Mouse (Mus musculus) heart, adult 18-20 months (tissue): ENCODE measurements around the gene Cmya5. TPM values are rescaled to one million over a fixed set of nuclear protein-coding genes. Genes with fewer than 3 reads are reported as not detected.
"Not testable (repeated sequence)": the region's sequence is repeated elsewhere in the genome, so short reads cannot be mapped to it uniquely, and the experiment has no call there.

Experiments
- DNase-seq, 2 experiments: peaks; one replicate each; pipeline ENCODE4 v3.0.0; 2021 to 2022; ENCODE audit warnings: mixed read lengths in 1 of 2
- total RNA-seq, 2 experiments: library from RNA; stranded (reverse); gene quantifications; 2 replicates each; pipeline ENCODE4 v1.2.3; 2021

Cmya5 gene
- total RNA-seq, 2 experiments from 2014 or later: 336 to 366 TPM

DNA sequence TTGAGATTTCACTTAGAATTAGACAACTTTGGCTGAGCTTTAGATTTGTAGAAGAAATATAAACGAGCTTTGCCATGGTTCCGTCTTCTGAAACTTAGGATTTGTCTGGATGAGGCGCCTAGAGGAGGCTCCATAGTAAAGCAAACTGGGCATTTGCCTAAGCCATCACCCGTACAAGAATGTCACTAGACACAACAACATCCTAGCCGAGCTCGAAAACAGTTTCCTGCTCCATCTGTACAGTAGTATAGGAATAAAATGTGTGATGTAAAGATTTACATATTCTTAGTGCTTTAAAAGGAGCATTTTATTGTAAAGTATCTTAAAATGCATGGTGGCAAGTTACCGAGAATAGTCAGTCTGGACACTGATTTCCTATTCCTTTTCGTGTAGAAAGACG lies 22.2 kb downstream of the Cmya5 start:
- no peak for DNase-seq

DNA sequence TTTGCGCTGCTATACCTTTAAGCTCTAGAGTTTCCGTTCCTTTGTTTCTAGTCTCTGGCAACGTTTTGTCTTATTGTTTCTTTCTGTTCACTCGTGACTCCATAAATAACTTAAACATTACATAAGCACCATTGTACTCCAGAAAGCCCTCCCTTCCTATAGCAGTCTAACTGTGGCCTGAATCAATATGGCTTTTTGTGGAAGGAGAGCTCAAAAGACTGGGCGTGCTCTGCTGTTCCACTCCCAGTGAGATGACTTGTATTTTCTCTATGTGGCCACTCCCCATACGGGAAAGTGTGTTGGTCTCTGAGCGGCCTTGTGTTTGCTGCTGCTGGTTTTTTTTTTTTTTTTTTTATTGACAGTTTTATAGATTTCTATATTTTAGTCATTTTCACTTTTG lies 27.3 kb downstream of the Cmya5 start:
- no peak for DNase-seq

DNA sequence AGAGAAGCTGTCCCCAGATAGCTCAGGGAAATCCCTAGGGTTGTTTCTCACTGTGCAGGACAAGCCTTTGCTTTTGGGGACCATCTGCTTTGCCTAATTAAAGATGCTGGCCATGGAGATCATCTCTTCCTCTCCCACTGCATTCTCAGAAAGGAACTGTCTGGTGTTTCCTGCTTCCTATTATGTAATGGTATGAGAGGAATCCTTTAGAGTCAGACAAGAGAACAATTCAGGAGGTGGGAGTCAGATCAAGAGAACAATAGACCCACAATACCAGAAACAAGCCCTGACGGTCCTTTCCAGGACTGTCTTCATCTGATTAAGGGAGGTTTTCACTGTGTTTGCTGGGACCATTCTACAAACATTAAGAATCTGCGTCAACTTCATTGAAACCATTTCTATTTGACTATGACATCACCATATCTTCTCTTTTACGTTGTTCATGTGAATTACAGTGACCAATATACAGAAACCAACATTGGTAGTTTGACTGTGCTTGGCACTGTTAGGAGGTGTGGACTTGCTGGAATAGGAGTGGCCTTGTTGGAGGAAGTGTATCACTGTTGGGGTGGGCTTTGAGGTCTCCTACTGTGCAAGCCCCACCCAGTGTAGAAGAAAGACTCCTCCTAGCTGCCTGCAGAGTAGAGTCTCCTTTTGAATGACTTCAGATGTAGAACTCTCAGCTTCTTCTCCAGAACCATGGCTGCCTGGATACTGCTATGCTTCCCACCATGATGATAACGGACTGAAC lies 42.0 kb downstream of the Cmya5 start:
- no peak for DNase-seq

GRCm38 (mm10) chr13:93098596-93098995 lies 45.9 kb downstream of the Cmya5 start:
- no peak for DNase-seq

- DNase-seq: no peak
Measured at GRCm38 (mm10) chr13:93096643-93097042, 47.9 kb downstream of the Cmya5 start.

GRCm38 (mm10) chr13:93095097-93095791 lies 49.3 kb downstream of the Cmya5 start:
- DNase-seq: no peak

DNA sequence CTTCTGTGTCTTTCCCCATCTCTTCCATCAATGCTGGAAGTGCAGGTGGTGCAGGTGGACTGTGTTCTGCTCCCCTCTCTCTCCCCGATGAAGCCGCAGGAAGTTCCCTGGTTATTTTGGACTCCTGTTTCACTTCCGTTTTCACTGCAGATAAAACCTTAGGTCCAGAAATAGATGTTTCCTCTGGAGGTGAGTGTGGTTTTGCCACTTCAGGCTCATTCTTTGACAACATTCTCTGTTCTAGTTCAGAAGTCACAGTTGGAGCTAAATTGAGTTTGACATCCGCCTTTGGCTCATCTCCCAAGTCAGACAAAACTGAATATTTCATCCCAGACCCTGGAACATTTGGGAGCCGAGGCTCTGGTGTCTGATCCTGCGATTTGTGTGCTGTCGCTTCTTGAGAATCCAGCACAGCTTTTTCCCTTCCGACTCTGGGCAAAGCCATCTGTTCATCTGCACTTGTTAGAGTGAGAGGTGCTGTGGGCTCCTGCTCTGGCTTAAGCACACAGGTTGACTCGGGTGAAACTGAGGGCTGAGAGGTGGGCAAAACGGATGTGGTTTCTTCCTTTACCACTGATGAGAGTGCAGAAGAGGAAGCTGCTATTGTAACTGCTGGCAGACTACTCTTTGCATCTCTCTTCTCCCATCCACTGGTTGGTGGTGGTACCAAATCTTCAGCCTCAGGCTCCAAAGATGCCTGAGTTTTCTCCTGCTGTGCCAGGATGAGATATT lies 50.2 kb downstream of the Cmya5 start:
- DNase-seq: peak in 1 of 2 experiments; percentile 31

- no peak for DNase-seq
Measured at GRCm38 (mm10) chr13:93093697-93094096, 50.8 kb downstream of the Cmya5 start.

- no peak for DNase-seq
Measured at GRCm38 (mm10) chr13:93092916-93093429, 51.6 kb downstream of the Cmya5 start.

DNA sequence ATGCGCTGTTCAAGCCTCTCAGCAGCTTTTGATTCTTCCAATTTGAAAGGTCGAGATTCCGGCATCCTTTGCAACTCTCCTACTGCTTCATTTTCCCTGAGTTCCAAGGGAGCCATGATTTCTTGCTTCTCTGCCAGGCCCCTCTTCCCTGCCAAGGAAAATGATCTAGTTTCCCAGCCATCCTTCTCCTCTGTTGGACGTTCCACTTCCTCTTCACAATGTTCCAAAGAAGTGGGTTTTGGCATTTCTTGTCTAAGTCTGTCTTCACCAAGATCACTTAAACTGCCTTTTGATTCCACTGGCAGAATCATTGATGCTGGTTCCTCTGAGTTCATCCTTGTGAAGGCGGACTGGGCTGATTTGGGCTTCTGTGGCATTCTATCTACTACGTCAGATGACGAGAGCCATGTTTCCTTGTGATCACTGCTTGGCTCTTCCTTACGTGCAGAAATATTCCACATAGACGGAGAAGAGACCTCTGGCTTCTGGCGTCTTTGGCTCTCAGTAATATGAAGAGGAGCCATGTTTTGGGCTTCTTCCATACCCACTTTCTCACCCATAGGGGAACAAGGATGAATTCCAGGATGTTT lies 52.6 kb downstream of the Cmya5 start:
- DNase-seq: peak in 1 of 2 experiments; percentile 40

- DNase-seq: no peak
Measured at GRCm38 (mm10) chr13:93091176-93091575, 53.3 kb downstream of the Cmya5 start.

GRCm38 (mm10) chr13:93089481-93089880 lies 55.0 kb downstream of the Cmya5 start:
- no peak for DNase-seq

- DNase-seq: no peak
Measured at GRCm38 (mm10) chr13:93085711-93086110, 58.8 kb downstream of the Cmya5 start.

DNA sequence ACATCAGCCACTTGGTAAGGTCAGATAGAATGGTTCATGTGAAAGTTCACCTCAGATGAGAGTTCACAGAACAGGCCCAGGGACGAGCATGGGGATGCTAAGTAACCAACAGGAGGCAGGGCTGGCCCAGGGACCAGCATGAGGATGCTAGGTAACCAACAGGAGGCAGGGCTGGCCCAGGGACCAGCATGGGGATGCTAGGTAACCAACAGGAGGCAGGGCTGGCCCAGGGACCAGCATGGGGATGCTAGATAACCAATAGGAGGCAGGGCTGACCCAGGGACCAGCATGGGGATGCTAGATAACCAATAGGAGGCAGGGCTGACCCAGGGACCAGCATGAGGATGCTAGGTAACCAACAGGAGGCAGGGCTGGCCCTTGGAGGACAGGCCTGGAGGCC lies 62.2 kb downstream of the Cmya5 start:
- not testable (repeated sequence) for DNase-seq

DNA sequence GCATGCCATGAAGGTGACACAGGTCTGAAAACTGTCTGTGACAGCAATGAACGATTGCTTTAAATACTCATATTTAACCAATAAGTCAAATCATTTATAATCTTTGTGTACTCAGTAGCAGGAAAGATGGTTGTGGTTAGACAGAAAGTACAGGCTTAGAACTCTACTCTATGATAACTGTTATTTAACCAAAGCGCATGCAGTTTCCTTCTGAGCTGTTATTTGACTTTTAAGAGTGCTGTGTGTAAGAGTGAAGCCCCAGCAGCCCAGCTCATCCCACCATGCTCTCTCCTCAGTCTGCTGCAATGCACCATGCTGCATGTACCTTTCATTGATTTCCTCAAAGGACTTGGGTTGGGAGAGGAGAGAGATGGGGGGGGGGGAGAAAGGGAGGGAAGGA lies 63.7 kb downstream of the Cmya5 start:
- DNase-seq: no peak

DNA sequence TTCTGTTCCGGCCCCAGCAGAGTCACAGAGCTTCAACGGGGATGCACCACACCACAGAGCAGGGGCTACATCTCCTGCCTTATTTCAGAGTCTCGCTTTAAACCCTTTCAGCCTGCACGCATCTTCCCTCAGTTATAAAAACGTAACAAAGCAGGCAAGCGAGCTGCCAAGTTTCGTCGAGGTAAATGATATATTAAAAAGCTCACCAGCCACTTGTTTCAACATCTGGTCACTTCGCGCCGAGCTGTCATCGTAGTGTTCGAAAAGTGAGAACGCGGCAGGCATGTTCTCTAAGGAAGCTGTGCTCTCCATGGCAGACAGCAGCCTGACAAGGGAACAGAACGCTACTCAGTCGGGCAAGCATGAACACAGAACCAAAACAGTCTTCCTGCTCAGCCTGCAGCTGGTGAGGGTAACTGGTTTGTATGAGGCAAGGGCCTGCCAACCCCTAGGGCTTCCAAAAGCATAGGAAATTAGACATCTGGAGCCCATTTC lies 70.3 kb downstream of the Cmya5 start:
- no peak for DNase-seq

DNA sequence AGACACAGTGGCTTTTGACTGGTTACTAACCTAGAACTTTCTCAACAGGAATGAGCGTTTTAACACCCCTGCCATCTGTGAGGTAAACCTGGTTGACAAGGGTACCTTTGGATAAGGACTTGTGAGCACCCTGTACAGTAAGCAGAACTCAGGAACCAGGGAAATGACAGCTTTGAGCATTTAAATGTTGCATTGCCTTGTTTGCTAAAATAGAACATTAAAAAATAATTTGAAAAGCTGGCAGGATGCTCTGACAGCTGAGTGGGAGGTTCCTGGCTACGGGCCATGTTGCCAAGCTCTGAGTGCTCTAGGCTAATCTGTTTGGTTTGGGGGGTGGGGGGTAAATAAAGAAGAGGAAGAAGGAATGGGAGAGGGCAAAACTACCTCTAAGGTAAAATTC lies 70.9 kb downstream of the Cmya5 start:
- no peak for DNase-seq

DNA sequence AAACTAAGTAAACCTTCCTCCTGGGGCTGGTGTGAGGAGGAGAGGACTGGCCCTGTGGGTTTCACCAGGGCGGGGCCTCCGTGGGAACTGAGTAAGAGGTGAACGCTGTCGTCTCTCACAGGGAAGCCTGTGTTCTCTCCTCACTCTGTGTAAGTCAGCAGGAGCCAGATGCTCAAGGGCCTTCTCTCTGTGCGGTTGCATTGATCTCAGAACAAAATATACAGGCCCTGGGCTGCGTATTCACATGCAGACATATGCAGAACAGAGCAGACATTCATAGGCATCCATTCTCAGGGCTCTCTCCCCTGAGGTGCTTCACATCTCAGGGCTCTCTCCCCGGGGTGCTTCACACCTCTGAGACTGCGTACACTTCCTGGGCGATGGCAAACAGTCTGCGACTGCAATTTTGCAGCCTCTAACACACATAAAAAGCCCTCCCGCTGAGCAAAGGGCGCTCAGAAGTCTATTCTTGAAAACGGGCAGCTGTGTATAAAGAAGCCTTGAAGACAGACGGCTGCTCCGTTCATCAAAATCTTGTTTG lies 71.6 kb downstream of the Cmya5 start:
- no peak for DNase-seq

DNA sequence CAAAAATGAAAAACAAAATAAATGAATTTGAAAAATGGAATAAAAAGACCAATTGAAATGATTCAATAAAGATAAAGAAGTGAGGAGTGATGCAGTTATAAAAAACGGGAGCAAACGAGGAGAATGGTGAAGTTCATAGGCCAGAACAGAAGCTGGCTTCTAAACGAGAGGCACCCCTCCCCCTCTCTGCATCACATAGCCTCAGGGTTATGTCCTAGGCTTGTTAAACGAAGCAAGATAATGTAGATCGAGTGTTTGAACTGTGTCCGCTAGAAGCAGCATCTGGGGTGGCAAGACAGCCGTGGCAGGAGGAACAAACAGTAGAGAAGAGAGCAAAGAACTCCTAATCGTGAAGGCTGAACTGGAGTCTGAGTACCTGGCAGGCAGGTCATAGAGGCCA lies 74.1 kb downstream of the Cmya5 start:
- no peak for DNase-seq

GRCm38 (mm10) chr13:93069481-93069880 lies 75.0 kb downstream of the Cmya5 start:
- DNase-seq: no peak

- no peak for DNase-seq
Measured at GRCm38 (mm10) chr13:93068353-93068752, 76.2 kb downstream of the Cmya5 start.
